Mouse (Mus musculus) heart, postnatal 25 days (tissue): ENCODE results near the gene Pgc. TPM values are rescaled to one million over a fixed set of nuclear protein-coding genes. Genes with fewer than 3 reads are reported as not detected.

Experiments
- DNase-seq: peaks from one replicate; pipeline ENCODE4 v3.0.0; 2022; ENCODE audit warnings: low spot score
- intact Hi-C: fragments of 180-260 bp; cut with DNase I; formaldehyde crosslinking; loops from one replicate; pipeline ENCODE4 v1.15.1; 2025
- total RNA-seq, 2 experiments: library from RNA; stranded (reverse); gene quantifications; 2 replicates each; pipeline ENCODE4 v1.2.3; 2021

Pgc gene
- total RNA-seq: not detected

GRCm38 (mm10) chr17:47726566-47726965 is at the start of gene Pgc:
TSS of gene Pgc (plus strand) at chr17:47726842.
- intact Hi-C loops: no loop called here
- DNase-seq: no peak

GRCm38 (mm10) chr17:47678238-47678637 is 48.4 kb upstream of the Pgc start:
- intact Hi-C loops: loop anchor here (5.0 to 10.0 kb wide), 4 partner anchors 46 to 303 kb away; partner anchors contain the start of genes Bysl, Gm20517, Med20 and Usp49
- no peak for DNase-seq

GRCm38 (mm10) chr17:47678702-47679101 is 47.9 kb upstream of the Pgc start:
- DNase-seq: no peak
- intact Hi-C loops: loop anchor here (5.0 to 10.0 kb wide), 4 partner anchors 46 to 304 kb away; partner anchors contain the start of genes Bysl, Gm20517, Med20 and Usp49

- no peak for DNase-seq
- intact Hi-C loops: loop anchor here (10.0 kb wide), 1 partner anchor 278 kb away; the partner anchor contains the start of gene Guca1a
Observed at GRCm38 (mm10) chr17:47682836-47683235, 43.8 kb upstream of the Pgc start.

- intact Hi-C loops: loop anchor here (10.0 kb wide), 1 partner anchor 283 kb away; the partner anchor contains the start of gene Guca1a
- DNase-seq: peak; percentile 89
Observed at GRCm38 (mm10) chr17:47687409-47688343, 39.0 kb upstream of the Pgc start.

GRCm38 (mm10) chr17:47688344-47688607 is 38.4 kb upstream of the Pgc start, which contains the start of gene Tomm6:
TSS of gene Tomm6 (minus strand) at chr17:47688386.
- intact Hi-C loops: loop anchor here (10.0 kb wide), 1 partner anchor 283 kb away; the partner anchor contains the start of gene Guca1a
- no peak for DNase-seq

GRCm38 (mm10) chr17:47688608-47689575 is 37.8 kb upstream of the Pgc start, which contains the start of gene Frs3:
TSS of gene Frs3 (plus strand) at chr17:47689030.
- intact Hi-C loops: loop anchor here (10.0 kb wide), 1 partner anchor 284 kb away; the partner anchor contains the start of gene Guca1a

GRCm38 (mm10) chr17:47689894-47690293 is 36.7 kb upstream of the Pgc start:
- intact Hi-C loops: loop anchor here (5.0 to 10.0 kb wide), 2 partner anchors 178 to 285 kb away; partner anchors contain the start of gene Guca1a
- DNase-seq: no peak

More at GRCm38 (mm10) chr17:47688608-47689575, 37.8 kb upstream of the Pgc start, which contains the start of gene Frs3:
- peak; percentile 58 for DNase-seq

- DNase-seq: no peak
- intact Hi-C loops: loop anchor here (5.0 kb wide), 1 partner anchor 179 kb away; no protein-coding TSS in a partner anchor
Observed at GRCm38 (mm10) chr17:47691650-47692049, 35.0 kb upstream of the Pgc start.

GRCm38 (mm10) chr17:47693671-47694441 is 32.8 kb upstream of the Pgc start:
- peak; percentile 39 for DNase-seq
- intact Hi-C loops: loop anchor here (5.0 kb wide), 1 partner anchor 182 kb away; no protein-coding TSS in a partner anchor

GRCm38 (mm10) chr17:47694442-47694502 is 32.4 kb upstream of the Pgc start, which contains the start of gene Gm21981:
TSS of gene Gm21981 (minus strand) at chr17:47694455.
- intact Hi-C loops: loop anchor here (5.0 kb wide), 1 partner anchor 182 kb away; no protein-coding TSS in a partner anchor

GRCm38 (mm10) chr17:47694503-47695336 is 31.9 kb upstream of the Pgc start, which contains the start of gene Prickle4:
TSS of gene Prickle4 (minus strand) at chr17:47694736.
- intact Hi-C loops: loop anchor here (5.0 kb wide), 1 partner anchor 182 kb away; no protein-coding TSS in a partner anchor
- DNase-seq: peak; percentile 93

More at GRCm38 (mm10) chr17:47694442-47694502, 32.4 kb upstream of the Pgc start, which contains the start of gene Gm21981:
- no peak for DNase-seq

GRCm38 (mm10) chr17:47695337-47695710 is 31.3 kb upstream of the Pgc start:
- no peak for DNase-seq
- intact Hi-C loops: no loop called here

- no peak for DNase-seq
- intact Hi-C loops: no loop called here
Observed at GRCm38 (mm10) chr17:47698156-47698555, 28.5 kb upstream of the Pgc start.

- intact Hi-C loops: no loop called here
- no peak for DNase-seq
Observed at GRCm38 (mm10) chr17:47699055-47699454, 27.6 kb upstream of the Pgc start.

GRCm38 (mm10) chr17:47701793-47702192 is 24.8 kb upstream of the Pgc start:
- DNase-seq: no peak
- intact Hi-C loops: no loop called here

GRCm38 (mm10) chr17:47702548-47703345 is 23.9 kb upstream of the Pgc start:
- intact Hi-C loops: no loop called here
- DNase-seq: no peak
